Mouse (Mus musculus): Measurements from ENCODE around the gene Cd200r3. TPM values are rescaled to one million over a fixed set of nuclear protein-coding genes. Genes with fewer than 3 reads are reported as not detected.

The Cd200r3 gene
- polyA plus RNA-seq, 1 experiment from 2014 or later: not detected

Other genes starting within 250 kb of the Cd200r3 start
- gene Nepro, start 219.4 kb upstream of the Cd200r3 start, polyA plus RNA-seq (2014; fragmentation: Nextera tagmentation; extraction: Ambion mirVana): 10.5 and 11.8 TPM in 2 replicates
- gene Gtpbp8, start 197.3 kb upstream of the Cd200r3 start, polyA plus RNA-seq (2014; fragmentation: Nextera tagmentation; extraction: Ambion mirVana): 37.8 and 39.8 TPM in 2 replicates
- gene Cd200r1, start 177.9 kb upstream of the Cd200r3 start, polyA plus RNA-seq (2014; fragmentation: Nextera tagmentation; extraction: Ambion mirVana): 1.2 and 1.4 TPM in 2 replicates
- 0.07 and 0.10 TPM in 2 replicates for gene Cd200r4, start 131.9 kb upstream of the Cd200r3 start, polyA plus RNA-seq (2014; fragmentation: Nextera tagmentation; extraction: Ambion mirVana)
- gene Cd200r2, start 76.6 kb upstream of the Cd200r3 start, polyA plus RNA-seq (2014; fragmentation: Nextera tagmentation; extraction: Ambion mirVana): not detected in 2 replicates
- gene Ccdc80, start 149.7 kb downstream of the Cd200r3 start, polyA plus RNA-seq (2014; fragmentation: Nextera tagmentation; extraction: Ambion mirVana): 27.1 and 27.4 TPM in 2 replicates
- gene Slc35a5, start 215.0 kb downstream of the Cd200r3 start, polyA plus RNA-seq (2014; fragmentation: Nextera tagmentation; extraction: Ambion mirVana): 14.8 and 18.2 TPM in 2 replicates
- 41.1 and 41.6 TPM in 2 replicates for gene Atg3, start 215.1 kb downstream of the Cd200r3 start, polyA plus RNA-seq (2014; fragmentation: Nextera tagmentation; extraction: Ambion mirVana)

All from midbrain, embryonic 11.5 days (tissue).